Mouse (Mus musculus) lung, postnatal 0 days (tissue): Measurements from ENCODE around the gene Polr3c.

Experiments
- CTCF ChIP-seq: IDR thresholded peaks from 2 replicates; pipeline ENCODE4 v1.5.1; 2016; ENCODE audit warnings: antibody characterized with exemption, mild to moderate bottlenecking
- EP300 ChIP-seq: IDR thresholded peaks from 2 replicates; pipeline ENCODE4 v1.6.1; 2016; ENCODE audit warnings: antibody characterized with exemption, mild to moderate bottlenecking, control low read depth

DNA sequence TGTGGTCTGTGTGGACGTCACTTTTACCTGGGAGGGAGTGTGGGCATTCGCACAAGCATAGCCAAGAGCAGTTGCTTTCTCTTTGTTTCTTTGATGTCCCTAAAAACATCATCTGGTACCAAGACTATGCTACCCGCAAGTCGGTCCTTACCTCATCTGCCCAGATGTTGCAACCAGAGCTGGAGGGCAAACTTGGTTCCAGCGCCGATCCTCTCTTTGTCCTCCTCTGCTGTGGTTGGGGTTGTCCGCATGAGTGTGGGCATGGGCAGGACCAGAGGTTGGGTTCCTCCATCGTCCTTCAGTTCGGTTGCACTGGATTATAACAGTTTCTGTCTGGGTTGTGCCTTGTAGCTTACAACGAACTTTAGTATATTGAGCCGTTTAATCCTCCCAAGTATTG lies 21.2 kb downstream of the Polr3c start:
- no peak for TF ChIP-seq CTCF
- TF ChIP-seq EP300, result no peak
